Mouse (Mus musculus) heart, adult 2 months (tissue): ENCODE measurements around the gene Ap1s1.
A peak's percentile ranks its signal among the peaks of the same experiment; 100 is the strongest.

ENCODE experiments used
- CTCF ChIP-seq: fragments of 200-600 bp; IDR thresholded peaks from 2 replicates; pipeline ENCODE4 v1.8.1; 2022; ENCODE audit warnings: antibody characterized with exemption, mild to moderate bottlenecking, moderate library complexity
- EP300 ChIP-seq: fragments of 200-500 bp; IDR thresholded peaks from 2 replicates; pipeline ENCODE4 v1.6.1; 2011; ENCODE audit warnings: low read depth, low read length, control low read depth; ENCODE audit not compliant: insufficient read depth
- POLR2A ChIP-seq: fragments of 200-500 bp; IDR thresholded peaks from 2 replicates; pipeline ENCODE4 v1.6.1; 2011; ENCODE audit warnings: mild to moderate bottlenecking, low read depth, low read length, control low read depth; ENCODE audit not compliant: insufficient read depth

DNA sequence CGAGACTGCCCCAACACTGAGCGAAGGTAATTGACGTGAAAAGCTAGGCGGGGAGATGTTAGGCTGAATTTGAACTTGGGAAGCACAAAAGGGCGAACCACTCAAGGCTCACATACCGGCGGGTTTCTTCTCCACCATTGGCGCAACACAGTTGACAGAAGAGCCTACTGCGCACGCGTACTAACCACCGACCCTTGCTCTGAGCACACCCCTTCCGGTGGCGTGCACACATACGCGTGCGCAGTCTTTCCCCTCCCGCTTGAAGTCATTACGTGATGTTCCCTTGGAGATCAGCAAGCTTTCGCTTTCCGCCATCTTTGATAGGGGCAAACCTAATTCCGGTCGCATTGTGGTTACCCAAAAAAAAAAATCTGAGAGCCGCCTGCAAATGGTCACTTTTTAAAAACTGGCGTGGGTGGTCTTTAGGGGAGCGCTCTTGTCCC is 59.2 kb downstream of the Ap1s1 start, which contains the start of gene Plod3:
- TF ChIP-seq EP300 (peak; percentile 77), POLR2A (peak; percentile 93), CTCF (no peak)
